Mouse (Mus musculus) MEL (cell line): ENCODE data around the gene Xpa. TPM values are rescaled to one million over a fixed set of nuclear protein-coding genes. Genes with fewer than 3 reads are reported as not detected.

Experiments used
- DNase-seq: peaks from one replicate; pipeline ENCODE4 v3.0.0; 2011; ENCODE audit warnings: low read depth, low spot score
- H3K27ac ChIP-seq: 2 replicates; pipeline ENCODE4 v1.5.1; 2012; ENCODE audit warnings: low read depth, mild to moderate bottlenecking, control low read depth, low read length, moderate library complexity; ENCODE audit not compliant: control insufficient read depth
- H3K27me3 ChIP-seq, 2 experiments: fragments of 150-350 bp in 1 of 2; sonication (generic) in 1 of 2; 2 replicates each; pipeline ENCODE4 v1.6.1; 2012; ENCODE audit warnings: low read length in 2 of 2, mild to moderate bottlenecking in 2 of 2, improper control_type of control experiment in 1 of 2, moderate library complexity in 1 of 2; ENCODE audit not compliant: insufficient read depth in 2 of 2, control insufficient read depth in 1 of 2
- H3K36me3 ChIP-seq, 2 experiments: 2 replicates each; pipeline ENCODE4 v1.6.1; 2012 to 2014; ENCODE audit warnings: low read length in 2 of 2, improper control_type of control experiment in 1 of 2, inconsistent platforms in 1 of 2, mild to moderate bottlenecking in 1 of 2; ENCODE audit not compliant: insufficient read depth in 2 of 2, control insufficient read depth in 1 of 2
- H3K4me1 ChIP-seq, 2 experiments: fragments of 150-350 bp in 1 of 2; sonication (generic) in 1 of 2; 2 replicates each; pipeline ENCODE4 v1.6.1; 2012; ENCODE audit warnings: low read length in 2 of 2, improper control_type of control experiment in 1 of 2, mild to moderate bottlenecking in 1 of 2; ENCODE audit not compliant: insufficient read depth in 2 of 2, control insufficient read depth in 1 of 2
- H3K4me3 ChIP-seq, 2 experiments: fragments of 150-350 bp in 1 of 2; sonication (generic) in 1 of 2; 2 replicates each; pipeline ENCODE4 v1.5.1; 2012; ENCODE audit warnings: low read depth in 2 of 2, low read length in 2 of 2, mild to moderate bottlenecking in 2 of 2, moderate library complexity in 2 of 2, control low read depth in 1 of 2, improper control_type of control experiment in 1 of 2; ENCODE audit not compliant: control insufficient read depth in 1 of 2, insufficient read depth in 1 of 2
- H3K79me2 ChIP-seq: 2 replicates; pipeline ENCODE4 v1.6.1; 2012; ENCODE audit warnings: mild to moderate bottlenecking, low read length, moderate library complexity; ENCODE audit not compliant: control insufficient read depth, poor library complexity, insufficient read depth
- H3K9ac ChIP-seq: 2 replicates; pipeline ENCODE4 v1.6.1; 2012; ENCODE audit warnings: low read depth, mild to moderate bottlenecking, control low read depth, low read length, moderate library complexity; ENCODE audit not compliant: control insufficient read depth, poor library complexity, severe bottlenecking
- H3K9me3 ChIP-seq: fragments of 150-350 bp; sonication (generic); replicated peaks from 2 replicates; pipeline ENCODE4 v1.6.1; 2012; ENCODE audit warnings: mild to moderate bottlenecking, low read length, improper control_type of control experiment, moderate library complexity; ENCODE audit not compliant: insufficient read depth
- BHLHE40 ChIP-seq: IDR thresholded peaks from 2 replicates; pipeline ENCODE4 v1.6.1; 2012; ENCODE audit warnings: low read depth, mild to moderate bottlenecking, inconsistent platforms, low read length, improper control_type of control experiment, borderline replicate concordance
- CHD1 ChIP-seq: IDR thresholded peaks from 2 replicates; pipeline ENCODE4 v1.6.1; 2012; ENCODE audit warnings: low read depth, mild to moderate bottlenecking, inconsistent platforms, low read length, improper control_type of control experiment
- E2F4 ChIP-seq: IDR thresholded peaks from 2 replicates; pipeline ENCODE4 v1.6.1; 2011; ENCODE audit warnings: low read depth, low read length, improper control_type of control experiment, borderline replicate concordance
- HCFC1 ChIP-seq: IDR thresholded peaks from 2 replicates; pipeline ENCODE4 v1.6.1; 2012; ENCODE audit warnings: low read depth, mild to moderate bottlenecking, inconsistent platforms, low read length, improper control_type of control experiment, moderate library complexity
- JUND ChIP-seq: IDR thresholded peaks from 2 replicates; pipeline ENCODE4 v1.6.1; 2011; ENCODE audit warnings: low read depth, mild to moderate bottlenecking, improper control_type of control experiment, low read length
- KAT2A ChIP-seq: conservative IDR thresholded peaks from 2 replicates; pipeline ENCODE4 v1.6.1; 2012; ENCODE audit warnings: low read depth, low read length, improper control_type of control experiment, inconsistent platforms
- MAZ ChIP-seq: IDR thresholded peaks from 2 replicates; pipeline ENCODE4 v1.6.1; 2012; ENCODE audit warnings: low read depth, mild to moderate bottlenecking, inconsistent platforms, low read length, improper control_type of control experiment
- MEF2A ChIP-seq: IDR thresholded peaks from 2 replicates; pipeline ENCODE4 v1.6.1; 2014; ENCODE audit warnings: low read depth, mild to moderate bottlenecking, inconsistent platforms, low read length, improper control_type of control experiment; ENCODE audit not compliant: poor library complexity, insufficient replicate concordance, severe bottlenecking; ENCODE audit errors: extremely low read depth
- MXI1 ChIP-seq: IDR thresholded peaks from 2 replicates; pipeline ENCODE4 v1.6.1; 2011; ENCODE audit warnings: mild to moderate bottlenecking, low read depth, low read length, improper control_type of control experiment
- MYB ChIP-seq: IDR thresholded peaks from 2 replicates; pipeline ENCODE4 v1.6.1; 2011; ENCODE audit warnings: mild to moderate bottlenecking, low read depth, low read length, improper control_type of control experiment
- MYC ChIP-seq: IDR thresholded peaks from 2 replicates; pipeline ENCODE4 v1.6.1; 2011; ENCODE audit warnings: low read depth, mild to moderate bottlenecking, low read length, improper control_type of control experiment, moderate library complexity
- NELFE ChIP-seq: IDR thresholded peaks from 2 replicates; pipeline ENCODE4 v1.6.1; 2011; ENCODE audit warnings: low read depth, low read length, improper control_type of control experiment
- POLR2A ChIP-seq, 2 experiments: IDR thresholded peaks; 2 replicates each; pipeline ENCODE4 v1.6.1; 2011 to 2012; ENCODE audit warnings: low read length in 2 of 2, mild to moderate bottlenecking in 2 of 2, control low read depth in 1 of 2, improper control_type of control experiment in 1 of 2, low read depth in 1 of 2, moderate library complexity in 1 of 2; ENCODE audit not compliant: control insufficient read depth in 1 of 2, insufficient read depth in 1 of 2, poor library complexity in 1 of 2
- SIN3A ChIP-seq: IDR thresholded peaks from 2 replicates; pipeline ENCODE4 v1.6.1; 2012; ENCODE audit warnings: low read length, improper control_type of control experiment, inconsistent platforms
- TAL1 ChIP-seq: IDR thresholded peaks from 2 replicates; pipeline ENCODE4 v1.6.1; 2012; ENCODE audit warnings: mild to moderate bottlenecking, inconsistent platforms, low read length, moderate library complexity, mixed read lengths
- UBTF ChIP-seq: IDR thresholded peaks from 2 replicates; pipeline ENCODE4 v1.6.1; 2012; ENCODE audit warnings: low read depth, mild to moderate bottlenecking, inconsistent platforms, low read length, improper control_type of control experiment, moderate library complexity, borderline replicate concordance; ENCODE audit not compliant: insufficient read depth
- ZC3H11A ChIP-seq: IDR thresholded peaks from 2 replicates; pipeline ENCODE4 v1.6.1; 2012; ENCODE audit warnings: low read depth, mild to moderate bottlenecking, inconsistent platforms, low read length, improper control_type of control experiment
- ZMIZ1 ChIP-seq: IDR thresholded peaks from 2 replicates; pipeline ENCODE4 v1.6.1; 2012; ENCODE audit warnings: low read depth, mild to moderate bottlenecking, inconsistent platforms, low read length, improper control_type of control experiment, moderate library complexity
- polyA plus RNA-seq, 2 experiments: library from polyadenylated mRNA; stranded (reverse) in 1 of 2; unstranded in 1 of 2; fragments of >175 nt in 1 of 2; fragments of >200 nt in 1 of 2; gene quantifications; 2 replicates each; pipeline versions ENCODE4 v1.2.1 to v1.2.4; 2012; ENCODE audit warnings: low replicate concordance in 2 of 2, low read depth in 1 of 2; ENCODE audit not compliant: insufficient read length in 2 of 2, insufficient read depth in 1 of 2, missing spikeins in 1 of 2
- total RNA-seq: library from RNA; depleted of rRNA; stranded (reverse); fragments of 300-350 nt; gene quantifications from 2 replicates; pipeline ENCODE4 v1.2.3, GENCODE M21; 2012

The Xpa gene
- total and polyA plus RNA-seq, 3 experiments, result 11.4 to 24.0 TPM; not detected in 1

GRCm38 (mm10) chr4:46116544-46117175 is 79.5 kb downstream of the Xpa start:
- no peak overlapping the region for H3K4me3 ChIP-seq
- no peaks in the 10 kb centered on the region for H3K79me2 ChIP-seq
- TF ChIP-seq HCFC1 (no peak), ZMIZ1 (no peak), MEF2A (no peak), MYB (no peak), BHLHE40 (no peak), NELFE (no peak), TAL1 (no peak), CHD1 (no peak), POLR2A (IDR thresholded peaks at IDR 0.05; ENCODE audit: control insufficient read depth in 1 of 2, insufficient read depth in 1 of 2, low read depth in 1 of 2, low read length in 2 of 2, poor library complexity in 1 of 2) (no peak), E2F4 (no peak), SIN3A (no peak), MYC (no peak)
- DNase-seq, result no peak
- no peak overlapping the region for H3K9ac ChIP-seq
- no peaks in the 10 kb centered on the region for H3K9me3 ChIP-seq
- H3K36me3 ChIP-seq, result peaks cover 0 to 13% of the 10 kb centered on the region in 2 experiments; a peak in 2 of 4 replicates
- H3K27me3 ChIP-seq, result no peaks in the 10 kb centered on the region
- H3K4me1 ChIP-seq, result no peaks in the 10 kb centered on the region
- no peak overlapping the region for H3K27ac ChIP-seq

- H3K79me2 ChIP-seq, result no peaks in the 10 kb centered on the region
- H3K4me3 ChIP-seq, result no peak overlapping the region
- H3K9ac ChIP-seq, result no peak overlapping the region
- no peak for TF ChIP-seq MAZ
- no peak for TF ChIP-seq ZC3H11A
- no peak for TF ChIP-seq UBTF
- TF ChIP-seq ZMIZ1, result no peak
- TF ChIP-seq MXI1, result no peak
- TF ChIP-seq JUND, result no peak
- TF ChIP-seq KAT2A, result no peak
- no peaks in the 10 kb centered on the region for H3K27me3 ChIP-seq
- no peaks in the 10 kb centered on the region for H3K4me1 ChIP-seq
- H3K9me3 ChIP-seq, result no peaks in the 10 kb centered on the region
- no peak for DNase-seq
- no peak overlapping the region for H3K27ac ChIP-seq
- peaks cover 0 to 10% of the 10 kb centered on the region in 2 experiments; a peak in 2 of 4 replicates for H3K36me3 ChIP-seq
Observed at GRCm38 (mm10) chr4:46115308-46115707, 80.8 kb downstream of the Xpa start.
